Mouse (Mus musculus) bone marrow, adult 2 months (tissue): ENCODE measurements around the gene Orai1.

Experiments used
- CTCF ChIP-seq: fragments of 200-500 bp; IDR thresholded peaks from 2 replicates; pipeline ENCODE4 v1.5.1; 2011; ENCODE audit warnings: low read length, control low read depth; ENCODE audit not compliant: control insufficient read depth, insufficient read depth
- POLR2A ChIP-seq: fragments of 200-500 bp; IDR thresholded peaks from 2 replicates; pipeline ENCODE4 v1.6.1; 2011; ENCODE audit warnings: low read depth, mild to moderate bottlenecking, control low read depth, low read length, borderline replicate concordance; ENCODE audit not compliant: control insufficient read depth

- TF ChIP-seq CTCF (no peak), POLR2A (no peak)
Observed at GRCm38 (mm10) chr5:122990411-122991160, 24.3 kb upstream of the Orai1 start.
